Mouse (Mus musculus) heart, embryonic 10.5 days (tissue): ENCODE results near the gene Rab4b. TPM values are rescaled to one million over a fixed set of nuclear protein-coding genes. Genes with fewer than 3 reads are reported as not detected.
A peak's percentile ranks its signal among the peaks of the same experiment; 100 is the strongest.

Experiments
- DNase-seq: peaks from one replicate; pipeline ENCODE4 v3.0.0-alpha.2; 2017; ENCODE audit warnings: low spot score
- H3K27ac ChIP-seq: fragments of 300-500 bp; sonication (generic); 2 replicates; pipeline ENCODE4 v1.5.1; 2016; ENCODE audit warnings: mild to moderate bottlenecking
- H3K27me3 ChIP-seq: fragments of 300-500 bp; sonication (generic); 2 replicates; pipeline ENCODE4 v1.6.1; 2016; ENCODE audit warnings: mild to moderate bottlenecking; ENCODE audit not compliant: poor library complexity, insufficient read depth, severe bottlenecking
- H3K36me3 ChIP-seq: fragments of 300-500 bp; sonication (generic); 2 replicates; pipeline ENCODE4 v1.6.1; 2016; ENCODE audit warnings: mild to moderate bottlenecking, moderate library complexity
- H3K4me1 ChIP-seq: fragments of 300-500 bp; sonication (generic); 2 replicates; pipeline ENCODE4 v1.6.1; 2016; ENCODE audit warnings: mild to moderate bottlenecking
- H3K4me3 ChIP-seq: fragments of 300-500 bp; sonication (generic); 2 replicates; pipeline ENCODE4 v1.5.1; 2016; ENCODE audit warnings: mild to moderate bottlenecking, moderate library complexity
- H3K9me3 ChIP-seq: fragments of 300-500 bp; sonication (generic); 2 replicates; pipeline ENCODE4 v1.6.1; 2016; ENCODE audit warnings: mild to moderate bottlenecking, moderate library complexity
- WGBS: fragments of 180-500 bp; shearing (Covaris S2); methylation state at CpG from one replicate; pipeline ENCODE4 v1.1.7; 2016; 5-methylcytosine and 5-hydroxymethylcytosine counted together
- microRNA counts: library from miRNA; unstranded; fragments of <30 nt; microRNA quantifications from one replicate; lab custom pipeline; 2017
- microRNA-seq: library from miRNA; unstranded; fragments of <30 nt; microRNA quantifications from one replicate; pipeline ENCODE4, GENCODE M21; 2017
- polyA plus RNA-seq: library from polyadenylated mRNA; unstranded; fragments of >200 nt; fragmentation: Nextera tagmentation; extraction: Ambion mirVana; gene quantifications from 2 replicates; pipeline ENCODE4 v1.2.1, GENCODE M21; 2016

The Rab4b gene
- polyA plus RNA-seq, 1 experiment from 2014 or later, result 63.2 TPM

GRCm38 (mm10) chr7:27131387-27131786 lies 47.3 kb downstream of the Rab4b start:
- WGBS, result 53% methylated on average over 2 of the region's 2 CpGs
- no peak overlapping the region for H3K27ac ChIP-seq
- no peak for DNase-seq

GRCm38 (mm10) chr7:27130521-27131370 lies 48.0 kb downstream of the Rab4b start:
- H3K4me3 ChIP-seq, result no peak overlapping the region
- H3K27me3 ChIP-seq, result no peaks in the 10 kb centered on the region
- H3K9me3 ChIP-seq, result peaks cover 4% of the 10 kb centered on the region; the same call in 1 of the 2 replicates
- WGBS, result 81% methylated on average over 22 of the region's 22 CpGs
- no peaks in the 10 kb centered on the region for H3K36me3 ChIP-seq
- no peak for DNase-seq
- no peak overlapping the region for H3K27ac ChIP-seq
- 0 out of 2 replicates have a peak, but pooled peaks cover 6% of the 10 kb centered on the region for H3K4me1 ChIP-seq

More at GRCm38 (mm10) chr7:27131387-27131786, 47.3 kb downstream of the Rab4b start:
- Histone ChIP-seq H3K27me3 (no peaks in the 10 kb centered on the region), H3K36me3 (no peaks in the 10 kb centered on the region), H3K4me3 (no peak overlapping the region), H3K9me3 (peaks cover 4% of the 10 kb centered on the region; the same call in 1 of the 2 replicates), H3K4me1 (0 out of 2 replicates have a peak, but pooled peaks cover 6% of the 10 kb centered on the region)

DNA sequence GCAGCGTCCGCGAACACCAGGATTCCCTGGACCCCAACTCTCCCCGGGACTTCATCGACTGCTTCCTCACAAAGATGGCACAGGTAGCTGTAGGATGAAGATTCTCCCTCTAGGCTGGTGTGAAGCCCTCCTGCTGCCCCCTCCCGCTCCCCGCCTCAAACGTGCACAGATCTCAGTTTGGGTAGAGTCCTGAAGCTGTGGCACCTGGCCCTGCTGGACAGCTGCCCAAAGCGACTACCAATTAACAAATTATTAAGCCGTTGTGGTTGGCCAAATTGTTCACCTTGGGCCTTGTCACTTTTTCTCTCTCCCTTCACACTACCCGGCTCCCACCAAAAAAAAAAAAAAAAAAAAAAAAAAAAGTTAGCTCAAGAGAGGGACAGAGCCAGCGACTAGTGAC lies 48.9 kb downstream of the Rab4b start:
- peaks cover 4% of the 10 kb centered on the region; the same call in 1 of the 2 replicates for H3K9me3 ChIP-seq
- DNase-seq, result no peak
- 0 out of 2 replicates have a peak, but pooled peaks cover 6% of the 10 kb centered on the region for H3K4me1 ChIP-seq
- H3K27ac ChIP-seq, result no peak overlapping the region
- no peaks in the 10 kb centered on the region for H3K36me3 ChIP-seq
- no peak overlapping the region for H3K4me3 ChIP-seq
- H3K27me3 ChIP-seq, result no peaks in the 10 kb centered on the region
- 80% methylated on average over 12 of the region's 12 CpGs for WGBS

DNA sequence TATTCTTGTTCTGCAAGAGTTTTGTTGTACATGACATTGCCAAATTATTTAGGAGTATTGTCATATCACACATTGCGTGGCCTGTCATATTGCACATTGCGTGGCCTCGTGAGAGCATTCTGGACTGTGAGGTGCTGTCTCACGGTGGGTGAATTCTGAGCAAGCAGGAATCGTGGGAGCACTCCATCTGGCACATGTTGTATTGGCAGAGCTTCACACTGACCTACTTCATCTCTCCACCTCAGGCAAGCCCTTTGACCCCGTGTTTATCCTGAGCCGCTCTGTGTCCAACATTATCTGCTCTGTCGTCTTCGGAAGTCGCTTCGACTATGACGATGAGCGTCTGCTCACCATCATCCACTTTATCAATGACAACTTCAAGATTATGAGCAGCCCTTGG lies 49.8 kb downstream of the Rab4b start:
- Histone ChIP-seq H3K4me1 (0 out of 2 replicates have a peak, but pooled peaks cover 6% of the 10 kb centered on the region), H3K4me3 (no peak overlapping the region), H3K36me3 (no peaks in the 10 kb centered on the region), H3K9me3 (peaks cover 4% of the 10 kb centered on the region; the same call in 1 of the 2 replicates), H3K27me3 (no peaks in the 10 kb centered on the region), H3K27ac (no peak overlapping the region)
- DNase-seq, result no peak
- WGBS, result 56% methylated on average over 13 of the region's 13 CpGs

GRCm38 (mm10) chr7:27128162-27128561 lies 50.5 kb downstream of the Rab4b start:
- H3K27me3 ChIP-seq, result no peaks in the 10 kb centered on the region
- 45% methylated on average over 3 of the region's 3 CpGs for whole genome bisulfite sequencing

DNA sequence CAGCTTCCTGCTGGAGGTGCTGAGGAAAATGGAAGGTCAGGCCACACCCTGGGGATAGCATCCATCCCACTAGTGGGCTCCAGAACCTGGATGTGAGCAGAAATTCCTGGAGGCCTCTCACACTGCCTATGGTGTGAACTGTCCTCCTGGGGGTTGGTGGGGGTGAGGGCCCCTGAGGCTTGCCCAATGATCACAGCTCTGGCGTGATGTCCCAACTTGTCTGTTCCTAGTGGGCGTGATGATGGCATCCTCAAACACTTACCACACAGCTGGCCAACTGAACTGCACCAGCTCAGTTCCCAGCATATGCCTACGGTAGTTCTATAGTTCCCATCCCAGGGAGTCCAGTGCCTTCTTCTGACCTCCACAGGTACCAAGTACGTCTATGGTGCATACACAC lies 53.7 kb downstream of the Rab4b start:
- Histone ChIP-seq H3K9me3 (no peaks in the 10 kb centered on the region), H3K27ac (no peak overlapping the region), H3K36me3 (no peaks in the 10 kb centered on the region), H3K4me3 (no peak overlapping the region), H3K4me1 (0 out of 2 replicates have a peak, but pooled peaks cover 6% of the 10 kb centered on the region), H3K27me3 (no peaks in the 10 kb centered on the region)
- WGBS, result 73% methylated on average over 4 of the region's 4 CpGs
- DNase-seq, result no peak

More at GRCm38 (mm10) chr7:27128162-27128561, 50.5 kb downstream of the Rab4b start:
- no peaks in the 10 kb centered on the region for H3K36me3 ChIP-seq
- DNase-seq, result peak; percentile 74
- H3K4me1 ChIP-seq, result 0 out of 2 replicates have a peak, but pooled peaks cover 6% of the 10 kb centered on the region
- H3K9me3 ChIP-seq, result peaks cover 4% of the 10 kb centered on the region; the same call in 1 of the 2 replicates
- H3K4me3 ChIP-seq, result no peak overlapping the region
- H3K27ac ChIP-seq, result no peak overlapping the region

GRCm38 (mm10) chr7:27124305-27124832 lies 54.3 kb downstream of the Rab4b start:
- 62% methylated on average over 5 of the region's 5 CpGs for WGBS
- H3K4me1 ChIP-seq, result 0 out of 2 replicates have a peak, but pooled peaks cover 4% of the 10 kb centered on the region
- no peak overlapping the region for H3K4me3 ChIP-seq
- no peaks in the 10 kb centered on the region for H3K36me3 ChIP-seq
- H3K27ac ChIP-seq, result no peak overlapping the region
- no peak for DNase-seq
- H3K27me3 ChIP-seq, result no peaks in the 10 kb centered on the region
- no peaks in the 10 kb centered on the region for H3K9me3 ChIP-seq

DNA sequence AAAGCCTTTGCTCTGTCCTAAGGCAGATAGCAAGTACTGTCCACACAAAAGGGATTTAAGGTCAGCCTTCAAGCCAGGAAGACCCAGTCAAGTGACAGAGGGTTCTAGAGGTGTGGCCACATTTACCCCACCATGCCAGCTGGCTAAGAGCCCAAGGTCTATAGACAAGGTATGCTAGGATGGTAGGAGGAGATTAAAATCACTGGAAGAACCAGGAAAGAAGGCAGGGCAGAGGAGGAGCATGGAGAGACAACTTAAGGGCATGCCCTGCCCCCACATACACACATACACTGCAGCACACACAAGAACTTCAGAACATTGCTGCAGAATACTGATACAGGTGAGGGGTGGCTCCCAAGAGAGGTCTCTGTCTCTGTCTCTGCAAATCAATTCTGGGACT lies 59.0 kb downstream of the Rab4b start, which contains the start of gene Cyp2f2:
Gene Cyp2f2 (plus strand): TSS at position 234 of the 400 bp plus-strand sequence.
- Histone ChIP-seq H3K4me1 (no peaks in the 10 kb centered on the region), H3K36me3 (no peaks in the 10 kb centered on the region), H3K27me3 (no peaks in the 10 kb centered on the region), H3K27ac (no peak within 1 kb of the TSS), H3K4me3 (no peak within 1 kb of the TSS), H3K9me3 (no peaks in the 10 kb centered on the region)
- no peak for DNase-seq

MicroRNAs within 50 kb of the gene (microRNA counts, 519-probe panel; counts per million panel counts)
- not detected for microRNA mmu-miR-1191 (lab: Ali Mortazavi, UCI)

Small RNAs within 50 kb of the gene (microRNA-seq; reads per million reads assigned to microRNA genes)
- 7.6 reads per million, percentile 22 among the genes with 10 or more reads in this experiment for gene Mir1191
- gene Mir3101, result 0.76 reads per million

Other genes starting within 250 kb of the Rab4b start
- not detected in 2 replicates for gene Cyp2a22, start 239.5 kb downstream of the Rab4b start, polyA plus RNA-seq
- not detected in 2 replicates for gene Cyp2a12, start 149.8 kb downstream of the Rab4b start, polyA plus RNA-seq
- gene Cyp2f2, start 59.0 kb downstream of the Rab4b start, polyA plus RNA-seq, result not detected in 2 replicates
- gene Cyp2t4, start 25.2 kb downstream of the Rab4b start, polyA plus RNA-seq, result 0.11 TPM in 1 of 2 replicates, not detected in the other
- gene Egln2, start 12.1 kb downstream of the Rab4b start, polyA plus RNA-seq, result 66.5 and 73.0 TPM in 2 replicates
- gene Gm21983, start 2.2 kb upstream of the Rab4b start, polyA plus RNA-seq, result not detected in 2 replicates
- 1.0 and 1.5 TPM in 2 replicates for gene Mia, start 2.3 kb upstream of the Rab4b start, polyA plus RNA-seq
- 3.1 and 3.2 TPM in 2 replicates for gene BC024978, start 16.9 kb upstream of the Rab4b start, polyA plus RNA-seq
- gene Snrpa, start 17.4 kb upstream of the Rab4b start, polyA plus RNA-seq, result 227 and 298 TPM in 2 replicates
- 3.4 and 5.0 TPM in 2 replicates for gene Itpkc, start 49.8 kb upstream of the Rab4b start, polyA plus RNA-seq
- 12.3 and 13.9 TPM in 2 replicates for gene Coq8b, start 54.1 kb upstream of the Rab4b start, polyA plus RNA-seq
- gene Numbl, start 79.5 kb upstream of the Rab4b start, polyA plus RNA-seq, result 7.0 and 9.6 TPM in 2 replicates
- gene Ltbp4, start 158.8 kb upstream of the Rab4b start, polyA plus RNA-seq, result 19.2 and 23.6 TPM in 2 replicates
- gene Shkbp1, start 177.1 kb upstream of the Rab4b start, polyA plus RNA-seq, result 48.3 and 50.4 TPM in 2 replicates
- gene Gm20479, start 178.5 kb upstream of the Rab4b start, polyA plus RNA-seq, result 1.3 and 2.1 TPM in 2 replicates